Mouse (Mus musculus) E14TG2a.4 (cell line): Measurements from ENCODE around the gene 1700014D04Rik.

Experiments used
- H3K27me3 ChIP-seq: 2 replicates; pipeline ENCODE4 v1.6.1; 2014; ENCODE audit warnings: low read length, control low read depth; ENCODE audit not compliant: insufficient read depth
- H3K36me3 ChIP-seq: 2 replicates; pipeline ENCODE4 v1.6.1; 2014; ENCODE audit warnings: low read length, control low read depth; ENCODE audit not compliant: insufficient read depth
- H3K4me1 ChIP-seq: replicated peaks from 2 replicates; pipeline ENCODE4 v1.6.1; 2014; ENCODE audit warnings: low read depth, low read length, control low read depth
- H3K4me3 ChIP-seq: replicated peaks from 2 replicates; pipeline ENCODE4 v1.5.1; 2014; ENCODE audit warnings: mild to moderate bottlenecking, low read length
- H3K9me3 ChIP-seq: 2 replicates; pipeline ENCODE4 v1.6.1; 2014; ENCODE audit warnings: low read length, control low read depth
- CTCF ChIP-seq: conservative IDR thresholded peaks from 2 replicates; pipeline ENCODE4 v1.5.1; 2014; ENCODE audit warnings: low read length
- NANOG ChIP-seq: IDR thresholded peaks from 2 replicates; pipeline ENCODE4 v1.6.1; 2014; ENCODE audit warnings: borderline replicate concordance, low read length, mixed read lengths
- POU5F1 ChIP-seq: IDR thresholded peaks from 2 replicates; pipeline ENCODE4 v1.6.1; 2014; ENCODE audit warnings: low read length, borderline replicate concordance

1700014D04Rik gene

GRCm38 (mm10) chr13:59770164-59770562 lies 23.6 kb upstream of the 1700014D04Rik start:
- Histone ChIP-seq H3K27me3 (no peaks in the 10 kb centered on the region), H3K9me3 (no peaks in the 10 kb centered on the region), H3K4me1 (peaks cover 51% of the 10 kb centered on the region), H3K36me3 (peaks cover 51% of the 10 kb centered on the region), H3K4me3 (peak overlapping the region; percentile 95)
- TF ChIP-seq POU5F1 (no peak), NANOG (no peak), CTCF (peak; percentile 24)

GRCm38 (mm10) chr13:59769296-59770163 lies 23.0 kb upstream of the 1700014D04Rik start, which contains the start of gene Isca1:
TSS of gene Isca1 (minus strand) at chr13:59769810.
- Histone ChIP-seq H3K4me1 (peaks cover 51% of the 10 kb centered on the region), H3K27me3 (no peaks in the 10 kb centered on the region), H3K9me3 (no peaks in the 10 kb centered on the region), H3K4me3 (peak within 1 kb of the TSS; percentile 95), H3K36me3 (peaks cover 46% of the 10 kb centered on the region)
- TF ChIP-seq CTCF (no peak), POU5F1 (no peak), NANOG (no peak)

GRCm38 (mm10) chr13:59768531-59768930 lies 22.0 kb upstream of the 1700014D04Rik start:
- Histone ChIP-seq H3K4me3 (peak overlapping the region; percentile 95), H3K4me1 (peaks cover 56% of the 10 kb centered on the region), H3K27me3 (no peaks in the 10 kb centered on the region), H3K9me3 (no peaks in the 10 kb centered on the region), H3K36me3 (peaks cover 43% of the 10 kb centered on the region)
- no peak for TF ChIP-seq NANOG
- no peak for TF ChIP-seq POU5F1
- TF ChIP-seq CTCF = no peak

- Histone ChIP-seq H3K27me3 (no peaks in the 10 kb centered on the region), H3K9me3 (no peaks in the 10 kb centered on the region), H3K4me1 (peaks cover 57% of the 10 kb centered on the region), H3K36me3 (peaks cover 44% of the 10 kb centered on the region), H3K4me3 (no peak overlapping the region)
- TF ChIP-seq CTCF = no peak
- TF ChIP-seq NANOG = no peak
- no peak for TF ChIP-seq POU5F1
Measured at GRCm38 (mm10) chr13:59766786-59767515, 20.4 kb upstream of the 1700014D04Rik start.

- no peaks in the 10 kb centered on the region for H3K9me3 ChIP-seq
- TF ChIP-seq POU5F1 (no peak), CTCF (no peak), NANOG (no peak)
- H3K36me3 ChIP-seq = peaks cover 73% of the 10 kb centered on the region
- H3K27me3 ChIP-seq = no peaks in the 10 kb centered on the region
- H3K4me1 ChIP-seq = peaks cover 32% of the 10 kb centered on the region
- H3K4me3 ChIP-seq = no peak overlapping the region
Measured at GRCm38 (mm10) chr13:59762791-59763190, 16.2 kb upstream of the 1700014D04Rik start.

- Histone ChIP-seq H3K4me3 (no peak overlapping the region), H3K9me3 (no peaks in the 10 kb centered on the region), H3K27me3 (no peaks in the 10 kb centered on the region), H3K36me3 (peaks cover 67% of the 10 kb centered on the region), H3K4me1 (no peaks in the 10 kb centered on the region)
- no peak for TF ChIP-seq NANOG
- no peak for TF ChIP-seq POU5F1
Measured at GRCm38 (mm10) chr13:59756906-59757305, 10.4 kb upstream of the 1700014D04Rik start.

GRCm38 (mm10) chr13:59750310-59750709 lies 3.8 kb upstream of the 1700014D04Rik start:
- TF ChIP-seq CTCF = no peak
- TF ChIP-seq POU5F1 = no peak
- no peak for TF ChIP-seq NANOG
- no peaks in the 10 kb centered on the region for H3K27me3 ChIP-seq
- peaks cover 12% of the 10 kb centered on the region for H3K36me3 ChIP-seq
- H3K4me1 ChIP-seq = peaks cover 22% of the 10 kb centered on the region
- no peaks in the 10 kb centered on the region for H3K9me3 ChIP-seq
- H3K4me3 ChIP-seq = no peak overlapping the region

- Histone ChIP-seq H3K9me3 (no peaks in the 10 kb centered on the region), H3K36me3 (no peaks in the 10 kb centered on the region), H3K27me3 (no peaks in the 10 kb centered on the region), H3K4me1 (peaks cover 17% of the 10 kb centered on the region), H3K4me3 (no peak overlapping the region)
- TF ChIP-seq CTCF (no peak), NANOG (no peak), POU5F1 (no peak)
Measured at GRCm38 (mm10) chr13:59746164-59746563, 388 bp downstream of the 1700014D04Rik start.
